Mouse (Mus musculus): Measurements from ENCODE around the gene Clec9a.

- TF ChIP-seq CTCF (IDR thresholded peaks at IDR 0.05; ENCODE audit: low read depth) (no peak), EP300 (IDR thresholded peaks at IDR 0.05; ENCODE audit: low read depth) (no peak)
These were observed 49.1 kb upstream of the Clec9a start for GRCm38 (mm10) chr6:129359515-129359914.

Data from liver, postnatal 0 days (tissue).